Comparison of ENCODE assay signal across 13 mouse cellular contexts in genomic region chr5:101441782-101442181, GRCm38 (mm10).
DNase-seq lines count a peak whose midpoint lies in the region; TF ChIP-seq lines count a peak whose summit lies in the region.
"Had no signal": no experiment of that assay in that cellular context is flagged by ENCODE, and none has a peak within 500 bp of the region (broad histone marks: within the 10 kb centered on the region; RNA-seq: fewer than 3 reads in every experiment).

No protein-coding gene starts in this region.

- no peaks in the 10 kb centered on the region for H3K79me2 ChIP-seq in CH12.LX (replicated peaks; ENCODE audit: control insufficient read depth, extremely low read depth, insufficient read depth, poor library complexity, severe bottlenecking)

- peaks cover 0 to 4% of the 10 kb centered on the region in 2 experiments; a peak in 1 of 4 replicates for H3K4me1 ChIP-seq in CH12.LX (ENCODE audit: control insufficient read depth in 1 of 2, insufficient read depth in 2 of 2)
- peaks cover 3% of the 10 kb centered on the region; the same call in 1 of the 2 replicates for H3K4me1 ChIP-seq in embryonic facial prominence, embryonic 10.5 days
- H3K4me1 ChIP-seq in limb, embryonic 10.5 days, result peaks cover 7% of the 10 kb centered on the region; the same call in 1 of the 2 replicates
- H3K4me1 ChIP-seq: stomach, embryonic 15.5 days had no signal

- no peaks in the 10 kb centered on the region for H3K36me3 ChIP-seq in CH12.LX (replicated peaks in 1 of 2; ENCODE audit: control insufficient read depth in 1 of 2, insufficient read depth in 1 of 2, low read length in 1 of 2)
- no peaks in the 10 kb centered on the region for H3K36me3 ChIP-seq in embryonic facial prominence, embryonic 10.5 days (replicated peaks)
- no peaks in the 10 kb centered on the region for H3K36me3 ChIP-seq in limb, embryonic 10.5 days
- H3K36me3 ChIP-seq: stomach, embryonic 15.5 days had no signal

- no peak overlapping the region for H3K9ac ChIP-seq in CH12.LX (ENCODE audit: insufficient read depth, low read depth)
- H3K9ac ChIP-seq: hindbrain, embryonic 14.5 days; stomach, embryonic 15.5 days had no signal

- H3K27ac ChIP-seq in gastrocnemius, adult 2 months, result no peak overlapping the region
- no peak overlapping the region for H3K27ac ChIP-seq in layer of hippocampus, adult 2 months
- no peak overlapping the region for H3K27ac ChIP-seq in CH12.LX (ENCODE audit: insufficient read depth, low read depth)
- no peak overlapping the region for H3K27ac ChIP-seq in embryonic facial prominence, embryonic 10.5 days (replicated peaks)
- H3K27ac ChIP-seq in limb, embryonic 10.5 days, result no peak overlapping the region
- H3K27ac ChIP-seq: hindbrain, embryonic 14.5 days; stomach, embryonic 15.5 days had no signal

- in situ Hi-C loops in CH12.LX (cut with MboI; ENCODE audit: low pct_ligation_motif_present, low pct_unique_long_range_greater_than_20kb, low sequenced_read_pairs), result no loop called here

- intact Hi-C loops in gastrocnemius, adult 2 months (cut with DNase I), result no loop called here

- peaks cover 6% of the 10 kb centered on the region for H3K9me3 ChIP-seq in CH12.LX (replicated peaks; ENCODE audit: low read length)
- no peaks in the 10 kb centered on the region for H3K9me3 ChIP-seq in embryonic facial prominence, embryonic 10.5 days
- H3K9me3 ChIP-seq in limb, embryonic 10.5 days (replicated peaks), result no peaks in the 10 kb centered on the region
- H3K9me3 ChIP-seq: stomach, embryonic 15.5 days had no signal

- DNase-seq in gastrocnemius, adult 2 months, result no peak
- DNase-seq in gastrocnemius, postnatal 4 days (ENCODE audit: low spot score in 2 of 2), result no peak
- no peak for DNase-seq in layer of hippocampus, adult 2 months (ENCODE audit: low spot score in 2 of 2)
- DNase-seq in layer of hippocampus, adult 18-20 months (ENCODE audit: low spot score in 2 of 2), result no peak
- DNase-seq in CH12.LX (ENCODE audit: extremely low read depth), result peak; percentile 67
- DNase-seq in embryonic facial prominence, embryonic 10.5 days (ENCODE audit: low spot score), result peak; percentile 16
- DNase-seq in neural tube, embryonic 10.5 days (ENCODE audit: extremely low spot score, low spot score), result no peak
- DNase-seq in limb, embryonic 10.5 days (ENCODE audit: low spot score), result no peak
- DNase-seq: adrenal gland, postnatal 36 days; cerebellum, adult 9-10 months; right cerebral cortex, adult 18-20 months had no signal

- no peaks in the 10 kb centered on the region for H3K27me3 ChIP-seq in CH12.LX (replicated peaks)
- H3K27me3 ChIP-seq in embryonic facial prominence, embryonic 10.5 days (replicated peaks; ENCODE audit: low read depth, poor library complexity, severe bottlenecking), result no peaks in the 10 kb centered on the region
- no peaks in the 10 kb centered on the region for H3K27me3 ChIP-seq in limb, embryonic 10.5 days (ENCODE audit: low read depth, poor library complexity, severe bottlenecking)
- H3K27me3 ChIP-seq: stomach, embryonic 15.5 days had no signal

- TF ChIP-seq RAD21 in CH12.LX (IDR thresholded peaks at IDR 0.05; ENCODE audit: low read depth, low read length), result no peak; the same call in none of the 2 replicates

- dilution Hi-C loops in CH12.LX (cut with MboI; ENCODE audit: extremely low pct_ligation_motif_present, extremely low pct_unique_long_range_greater_than_20kb, low sequenced_read_pairs), result no loop called here

- no peak for TF ChIP-seq POLR2A in CH12.LX (IDR thresholded peaks at IDR 0.05; ENCODE audit: low read depth, low read length)

- peak; percentile 17; the same call in 1 of the 2 replicates for TF ChIP-seq CTCF in gastrocnemius, adult 2 months (IDR thresholded peaks at IDR 0.05)
- peak; percentile 43 for TF ChIP-seq CTCF in layer of hippocampus, adult 2 months (conservative IDR thresholded peaks at IDR 0.05)
- peak in 1 of 2 experiments; percentile 53; a peak in 2 of 4 replicates for TF ChIP-seq CTCF in CH12.LX (conservative IDR thresholded peaks at IDR 0.05 in 1 of 2, IDR thresholded peaks at IDR 0.05 in 1 of 2; ENCODE audit: low read depth in 2 of 2, low read length in 2 of 2)

- H3K4me3 ChIP-seq in gastrocnemius, adult 2 months, result no peak overlapping the region
- no peak overlapping the region for H3K4me3 ChIP-seq in layer of hippocampus, adult 2 months
- no peak overlapping the region for H3K4me3 ChIP-seq in CH12.LX (replicated peaks in 1 of 3; ENCODE audit: low read depth in 2 of 3, low read length in 2 of 3, poor library complexity in 1 of 3)
- H3K4me3 ChIP-seq in embryonic facial prominence, embryonic 10.5 days, result no peak overlapping the region
- no peak overlapping the region for H3K4me3 ChIP-seq in limb, embryonic 10.5 days
- H3K4me3 ChIP-seq: stomach, embryonic 15.5 days had no signal

- TF ChIP-seq EP300 in CH12.LX (IDR thresholded peaks at IDR 0.05; ENCODE audit: low read length), result no peak; the same call in 1 of the 2 replicates

- 93% methylated on average over 1 of the region's 1 CpGs for WGBS in embryonic facial prominence, embryonic 10.5 days
- 100% methylated on average over 1 of the region's 1 CpGs for WGBS in limb, embryonic 10.5 days

- H3K4me2 ChIP-seq in CH12.LX (ENCODE audit: insufficient read depth, low read depth, poor library complexity, severe bottlenecking), result no peak overlapping the region
- H3K4me2 ChIP-seq: hindbrain, embryonic 14.5 days; stomach, embryonic 15.5 days had no signal

TF ChIP-seq in CH12.LX, 34 proteins besides CTCF, POLR2A, EP300 and RAD21:
- TF ChIP-seq ZC3H11A (IDR thresholded peaks at IDR 0.05; ENCODE audit: low read depth, low read length), result no peak
- TF ChIP-seq USF2 (conservative IDR thresholded peaks at IDR 0.05; ENCODE audit: low read depth, low read length), result no peak
- TF ChIP-seq NELFE (IDR thresholded peaks at IDR 0.05; ENCODE audit: low read depth, low read length), result no peak
- no peak for TF ChIP-seq POLR2AphosphoS2 (IDR thresholded peaks at IDR 0.05; ENCODE audit: low read depth, low read length)
- TF ChIP-seq MEF2A (IDR thresholded peaks at IDR 0.05; ENCODE audit: borderline replicate concordance, low read depth, low read length), result no peak
- TF ChIP-seq ETS1 (conservative IDR thresholded peaks at IDR 0.05; ENCODE audit: low read depth, low read length), result peak; percentile 36; the same call in 1 of the 2 replicates
- no peak for TF ChIP-seq NRF1 (IDR thresholded peaks at IDR 0.05; ENCODE audit: low read depth, low read length)
- TF ChIP-seq MAZ (IDR thresholded peaks at IDR 0.05; ENCODE audit: low read depth, low read length), result no peak
- TF ChIP-seq ZMIZ1 (IDR thresholded peaks at IDR 0.05; ENCODE audit: low read depth, low read length), result no peak
- TF ChIP-seq USF1 (IDR thresholded peaks at IDR 0.05; ENCODE audit: low read depth, low read length), result peak; percentile 40
- no peak for TF ChIP-seq MAFK (IDR thresholded peaks at IDR 0.05; ENCODE audit: insufficient replicate concordance, low read length)
- TF ChIP-seq RCOR1 (conservative IDR thresholded peaks at IDR 0.05; ENCODE audit: low read depth, low read length), result no peak
- no peak for TF ChIP-seq GABPA (IDR thresholded peaks at IDR 0.05; ENCODE audit: insufficient replicate concordance, low read depth, low read length)
- no peak for TF ChIP-seq JUN (IDR thresholded peaks at IDR 0.05; ENCODE audit: insufficient read depth, low read depth, low read length)
- TF ChIP-seq IRF4 (IDR thresholded peaks at IDR 0.05; ENCODE audit: low read depth, low read length), result 0 out of 2 replicates have a peak, but pooled peaks have one; percentile 20
- TF ChIP-seq E2F4 (IDR thresholded peaks at IDR 0.05; ENCODE audit: insufficient replicate concordance, low read depth, low read length), result no peak
- no peak for TF ChIP-seq UBTF (IDR thresholded peaks at IDR 0.05; ENCODE audit: low read depth, low read length)
- 0 out of 2 replicates have a peak, but pooled peaks have one; percentile 27 for TF ChIP-seq TCF12 (IDR thresholded peaks at IDR 0.05; ENCODE audit: low read depth, low read length)
- TF ChIP-seq ELF1 (IDR thresholded peaks at IDR 0.05; ENCODE audit: low read depth, low read length), result no peak
- TF ChIP-seq HCFC1 (IDR thresholded peaks at IDR 0.05; ENCODE audit: low read depth, low read length), result no peak
- TF ChIP-seq SMC3 (IDR thresholded peaks at IDR 0.05; ENCODE audit: low read depth, low read length), result peak; percentile 48
- TF ChIP-seq ZKSCAN1 (IDR thresholded peaks at IDR 0.05; ENCODE audit: borderline replicate concordance, low read depth, low read length), result no peak
- TF ChIP-seq CHD2 (IDR thresholded peaks at IDR 0.05; ENCODE audit: low read length), result no peak
- TF ChIP-seq MYC (IDR thresholded peaks at IDR 0.05; ENCODE audit: low read depth, low read length), result peak; percentile 94
- TF ChIP-seq MXI1 (IDR thresholded peaks at IDR 0.05; ENCODE audit: low read depth, low read length), result peak; percentile 54; the same call in 1 of the 2 replicates
- no peak for TF ChIP-seq TBP (conservative IDR thresholded peaks at IDR 0.05; ENCODE audit: low read depth, low read length)
- no peak for TF ChIP-seq ZNF384 (IDR thresholded peaks at IDR 0.05; ENCODE audit: low read depth, low read length)
- peak; percentile 90 for TF ChIP-seq BHLHE40 (IDR thresholded peaks at IDR 0.05; ENCODE audit: low read depth, low read length)
- TF ChIP-seq KAT2A (IDR thresholded peaks at IDR 0.05; ENCODE audit: insufficient replicate concordance, low read length), result 0 out of 2 replicates have a peak, but pooled peaks have one; percentile 24
- no peak for TF ChIP-seq PAX5 (IDR thresholded peaks at IDR 0.05; ENCODE audit: low read length)
- TF ChIP-seq SIN3A (IDR thresholded peaks at IDR 0.05; ENCODE audit: low read length), result no peak
- no peak for TF ChIP-seq CHD1 (IDR thresholded peaks at IDR 0.05; ENCODE audit: low read depth, low read length)
- peak; percentile 91 for TF ChIP-seq MAX (IDR thresholded peaks at IDR 0.05; ENCODE audit: low read length)
- no peak for TF ChIP-seq JUND (conservative IDR thresholded peaks at IDR 0.05; ENCODE audit: low read depth, low read length)
TF ChIP-seq in CH12.LX: peak in this region for 10.

Comparison
In these comparisons a context has a peak if more than half of its experiments do, and no peak if none do; other contexts are left out.
1. DNase-seq: peak in CH12.LX (single experiment) and embryonic facial prominence, embryonic 10.5 days (single experiment); none in gastrocnemius, adult 2 months (single experiment), gastrocnemius, postnatal 4 days (0 of 2), layer of hippocampus, adult 2 months (0 of 2), layer of hippocampus, adult 18-20 months (0 of 2), neural tube, embryonic 10.5 days (single experiment) and limb, embryonic 10.5 days (single experiment).